Mouse (Mus musculus): Measurements from ENCODE around the gene Plekha1.

The Plekha1 gene

DNA sequence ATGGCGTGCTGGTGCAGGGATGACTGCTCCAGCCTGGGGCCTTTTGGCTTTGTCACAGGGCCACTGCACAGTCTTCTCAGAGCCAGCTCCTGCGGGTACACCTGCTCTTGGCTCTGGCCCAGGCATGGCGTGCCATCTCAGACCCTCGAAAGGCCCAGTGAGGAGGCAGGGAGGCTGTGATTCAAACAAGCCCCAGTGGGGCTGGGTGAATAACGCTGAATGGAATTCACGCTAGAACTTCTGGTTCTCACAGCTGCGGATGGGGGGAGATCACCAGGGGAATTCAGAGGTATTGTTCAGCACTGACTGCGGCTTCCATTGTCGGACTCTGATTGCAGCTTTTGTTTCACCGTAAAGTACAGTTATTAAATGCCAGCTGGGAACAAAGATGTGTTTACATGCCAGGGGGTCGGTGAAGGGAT is 4.8 kb upstream of the Plekha1 start:
- DNase-seq = no peak

GRCm38 (mm10) chr7:130862501-130862900 is 3.1 kb upstream of the Plekha1 start:
- peak; percentile 35 for DNase-seq

- no peak for DNase-seq
These were observed 845 bp upstream of the Plekha1 start for GRCm38 (mm10) chr7:130864711-130865110.

DNA sequence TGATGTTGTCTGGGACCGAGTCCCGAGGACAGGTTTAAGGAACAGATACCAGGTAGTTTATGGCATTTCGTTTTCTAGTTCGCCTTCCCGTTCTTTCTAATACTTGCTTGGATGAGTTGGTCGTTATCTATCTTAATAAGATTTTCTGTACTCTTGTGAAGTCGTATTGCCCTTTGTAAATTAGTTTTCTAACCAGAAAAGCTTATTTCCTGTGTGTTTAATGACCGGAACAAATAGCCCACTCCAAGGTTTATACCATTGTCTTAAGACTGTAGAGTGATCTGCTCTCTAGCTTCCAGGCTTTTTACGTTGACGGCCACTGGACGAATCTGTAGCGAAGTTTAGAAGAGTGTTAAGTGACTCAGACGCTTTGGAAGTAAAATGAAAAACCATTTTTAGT is 1.1 kb downstream of the Plekha1 start:
- DNase-seq = no peak

DNA sequence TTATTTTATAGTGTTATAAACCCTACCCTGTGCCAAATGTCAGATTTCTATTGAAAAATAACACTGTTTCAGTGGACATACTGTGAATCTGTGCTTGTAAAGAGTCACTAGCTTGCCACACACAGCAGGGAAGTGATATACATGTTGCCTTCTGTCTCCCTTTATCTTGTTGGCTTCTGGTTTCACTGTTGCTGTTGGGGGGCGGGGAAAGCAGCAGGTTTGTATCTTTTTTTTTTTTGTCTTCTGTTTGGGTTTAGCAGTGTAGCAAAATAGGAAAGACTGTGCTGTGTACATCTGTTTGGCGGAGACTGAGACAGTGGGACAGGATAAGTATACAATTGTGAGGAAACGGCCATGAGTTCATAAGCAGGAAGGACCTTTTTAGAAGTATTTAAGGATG is 1.7 kb downstream of the Plekha1 start:
- DNase-seq = no peak

GRCm38 (mm10) chr7:130884161-130884560 is 18.6 kb downstream of the Plekha1 start:
- DNase-seq = no peak

DNA sequence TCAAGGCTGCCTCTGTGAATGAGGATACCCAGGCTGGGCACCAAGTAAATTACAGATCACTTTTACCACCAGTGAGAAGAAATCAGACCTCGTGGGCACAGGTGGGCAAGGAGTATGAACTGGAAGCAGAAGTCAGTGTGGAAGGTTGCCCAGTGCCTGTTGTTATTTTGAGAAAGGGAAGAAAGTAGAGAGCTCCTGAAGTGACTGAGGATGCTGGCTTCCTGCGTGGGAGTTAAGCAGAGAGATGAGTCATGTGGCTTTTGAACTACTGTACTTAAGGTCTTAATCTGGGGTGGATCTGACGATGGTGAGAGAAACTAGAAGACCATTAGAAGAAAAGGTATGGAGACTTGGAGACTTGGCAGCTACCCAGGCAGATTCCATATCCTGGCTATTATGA is 20.7 kb downstream of the Plekha1 start:
- no peak for DNase-seq

GRCm38 (mm10) chr7:130887946-130888345 is 22.4 kb downstream of the Plekha1 start:
- no peak for DNase-seq

DNA sequence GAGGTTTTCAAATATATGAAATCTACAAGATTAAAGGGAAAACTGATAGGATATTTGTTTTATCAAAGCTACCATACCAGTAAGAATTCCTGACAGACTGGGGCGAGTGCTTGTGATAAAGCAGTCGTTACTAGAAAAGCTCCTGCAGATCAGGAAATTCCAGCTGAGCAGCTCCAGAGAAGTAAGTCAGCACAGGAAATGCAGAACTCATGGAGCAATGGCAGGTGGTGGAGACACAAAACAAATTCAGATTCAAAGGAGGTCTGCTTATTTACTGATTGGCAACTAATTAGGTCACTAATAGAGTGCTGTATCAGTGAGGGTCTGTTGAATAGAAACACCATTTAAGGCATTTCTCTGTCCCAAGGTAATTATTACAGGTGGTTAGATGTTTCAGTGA is 25.3 kb downstream of the Plekha1 start:
- DNase-seq = no peak

DNA sequence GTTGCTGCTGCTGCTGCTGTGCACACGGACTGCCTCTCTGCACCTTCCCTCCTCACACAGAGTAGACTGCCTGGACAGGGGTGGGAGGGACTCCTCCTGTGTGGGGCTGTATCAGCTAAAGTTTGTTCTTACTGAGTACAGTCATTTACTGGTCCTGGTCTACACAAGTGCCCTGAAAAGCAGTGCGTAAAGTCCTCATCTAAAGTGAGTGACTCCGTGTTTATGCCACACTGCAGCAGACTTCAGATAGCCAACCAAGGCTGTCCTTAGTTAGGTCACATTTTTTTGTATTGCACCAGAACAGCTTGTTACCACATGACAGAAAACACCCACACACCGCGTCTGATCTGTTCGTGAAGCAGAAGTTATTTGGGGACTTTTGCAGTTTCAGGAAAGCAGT is 27.4 kb downstream of the Plekha1 start:
- DNase-seq = peak; percentile 26

DNA sequence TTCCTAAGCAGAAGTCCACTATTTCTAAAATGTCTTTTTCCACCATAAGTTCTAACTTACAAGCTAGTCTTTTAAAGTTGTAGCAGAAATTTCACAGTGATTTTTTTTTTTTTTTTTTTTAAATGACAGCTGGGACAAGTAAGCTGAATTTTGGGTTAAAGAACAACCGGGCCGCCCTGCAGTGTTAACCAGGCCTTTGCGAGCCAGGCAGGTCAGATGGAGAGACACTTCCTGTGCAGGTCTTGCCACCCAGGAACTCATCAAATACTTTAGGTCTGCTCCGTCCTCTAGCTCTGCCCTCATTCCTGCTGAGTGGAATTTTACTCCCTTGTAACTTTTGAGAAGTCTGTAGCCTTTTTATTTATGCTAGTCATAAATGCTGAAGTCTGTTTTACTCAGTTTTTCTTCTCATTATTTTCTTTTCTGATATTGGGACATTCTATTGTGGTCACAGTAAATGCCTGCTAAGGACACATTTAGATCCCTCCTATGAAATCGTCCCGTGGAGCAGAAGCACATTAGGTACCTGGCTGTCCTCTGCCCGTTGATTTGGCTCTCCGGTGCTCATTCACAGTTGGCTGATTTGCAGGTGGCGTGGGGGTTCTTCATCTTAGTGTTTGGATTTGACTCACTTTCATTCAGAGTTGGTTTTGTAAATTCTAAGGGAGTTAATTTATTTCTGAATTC is 29.5 kb downstream of the Plekha1 start:
- peak; percentile 54 for DNase-seq

- no peak for DNase-seq
These were observed 30.0 kb downstream of the Plekha1 start for GRCm38 (mm10) chr7:130895618-130895945.

- no peak for DNase-seq
These were observed 30.5 kb downstream of the Plekha1 start for GRCm38 (mm10) chr7:130896064-130896463.

- no peak for DNase-seq
These were observed 31.6 kb downstream of the Plekha1 start for GRCm38 (mm10) chr7:130897201-130897600.

DNA sequence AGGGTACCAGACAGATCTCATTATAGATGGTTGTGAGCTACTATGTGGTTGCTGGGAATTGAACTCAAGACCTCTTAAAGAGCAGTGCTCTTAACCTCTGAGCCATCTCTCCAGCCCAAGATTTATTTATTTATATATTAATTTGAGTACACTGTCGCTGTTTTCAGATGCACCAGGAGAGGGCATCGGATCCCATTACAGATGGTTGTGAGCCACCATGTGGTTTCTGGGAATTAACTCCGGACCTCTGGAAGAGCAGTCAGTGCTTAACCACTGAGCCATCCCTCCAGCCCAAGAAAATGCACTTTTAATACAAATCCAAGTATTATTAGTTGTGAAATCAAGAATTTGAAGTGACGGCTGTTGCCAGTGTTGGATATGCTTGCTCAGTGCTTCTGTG is 32.8 kb downstream of the Plekha1 start:
- no peak for DNase-seq

- no peak for DNase-seq
These were observed 34.8 kb downstream of the Plekha1 start for GRCm38 (mm10) chr7:130900233-130900848.

DNA sequence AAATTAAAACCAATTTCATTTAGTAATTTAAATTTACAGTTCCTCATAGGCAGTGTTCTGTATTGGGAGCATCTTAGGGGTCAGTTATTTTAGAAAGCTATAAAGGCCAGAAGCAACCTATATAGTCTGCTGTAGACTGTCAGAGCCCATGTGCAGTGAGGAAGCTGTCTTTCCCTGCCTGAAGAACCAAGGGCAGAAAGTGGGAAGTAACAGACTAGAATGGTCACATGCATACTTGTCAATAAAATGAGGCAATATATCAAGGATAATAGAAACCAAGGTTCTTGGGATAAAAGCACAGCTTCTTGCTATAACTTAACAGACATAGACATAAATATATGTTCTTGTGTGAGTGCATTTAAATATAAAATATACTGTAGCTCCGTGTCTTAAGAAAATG is 37.4 kb downstream of the Plekha1 start:
- DNase-seq = no peak

- no peak for DNase-seq
These were observed 38.0 kb downstream of the Plekha1 start for GRCm38 (mm10) chr7:130903505-130904074.

DNA sequence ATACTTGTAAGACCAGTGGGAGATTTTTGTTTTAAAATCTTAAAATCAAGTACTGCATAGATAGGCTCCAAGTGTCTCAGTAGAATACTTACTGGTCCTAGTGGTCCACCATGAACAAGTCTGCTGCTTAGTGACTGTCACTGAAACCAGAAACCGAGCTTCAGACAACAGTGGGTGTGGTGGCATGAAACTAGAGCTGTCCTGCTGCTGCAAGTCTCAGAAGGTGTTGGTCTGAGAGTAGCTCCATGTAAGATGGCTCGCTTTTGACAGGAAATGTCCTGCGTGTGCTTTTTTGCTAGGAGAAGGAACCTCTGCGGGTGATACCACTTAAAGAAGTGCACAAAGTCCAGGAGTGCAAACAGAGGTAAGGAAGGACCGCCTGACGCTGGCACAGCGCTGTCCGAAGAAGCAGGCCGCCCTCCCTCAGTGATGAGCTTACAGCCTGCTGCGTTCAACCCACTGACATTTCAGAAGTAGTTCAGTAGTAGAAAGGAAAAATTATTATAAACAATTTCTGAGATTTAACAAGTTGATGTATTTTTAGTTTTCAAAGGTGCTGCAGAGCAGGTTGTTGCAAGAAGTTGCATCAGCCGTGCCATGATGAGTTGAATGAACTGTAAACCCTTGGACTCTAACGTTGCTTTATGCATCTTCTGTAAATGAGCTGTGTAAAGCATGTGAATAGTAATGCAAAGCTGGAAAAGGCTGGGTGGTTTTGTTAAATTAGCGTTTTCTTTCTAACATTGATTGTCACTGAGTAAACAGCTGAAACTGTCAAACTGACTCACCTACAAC is 39.2 kb downstream of the Plekha1 start:
- no peak for DNase-seq

DNA sequence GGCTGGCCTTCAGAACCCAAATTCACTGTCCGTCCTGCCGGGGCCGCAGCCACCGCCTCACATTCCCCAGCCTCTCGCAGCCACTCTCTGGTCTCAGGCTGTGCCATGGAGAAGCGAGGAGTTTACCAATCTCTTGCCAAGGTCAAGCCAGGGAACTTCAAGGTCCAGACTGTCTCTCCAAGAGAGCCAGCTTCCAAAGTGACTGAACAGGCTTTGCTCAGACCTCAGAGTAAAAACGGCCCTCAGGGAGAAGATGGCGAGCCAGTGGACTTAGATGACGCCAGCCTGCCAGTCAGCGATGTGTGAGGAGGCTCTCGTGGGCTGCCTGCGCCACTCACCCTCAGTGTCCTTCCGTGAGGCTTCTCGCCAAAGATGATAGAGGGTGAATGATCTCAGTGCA is 45.3 kb downstream of the Plekha1 start:
- no peak for DNase-seq

- no peak for DNase-seq
These were observed 49.3 kb downstream of the Plekha1 start for GRCm38 (mm10) chr7:130914693-130915363.

GRCm38 (mm10) chr7:130918260-130918659 is 52.7 kb downstream of the Plekha1 start:
- DNase-seq = no peak

Measured in kidney, adult 18-20 months (tissue).